Mouse (Mus musculus) CD8-positive naive resting alpha-beta T cell, adult 2 months (primary cell): Measurements from ENCODE around the gene Zfp770.

Experiments
- DNase-seq, 2 experiments: peaks; one replicate each; pipeline ENCODE4 v3.0.0; 2022; ENCODE audit warnings: low read depth in 2 of 2, low spot score in 2 of 2

Gene Zfp770

GRCm38 (mm10) chr2:114144915-114145314 lies 56.4 kb downstream of the Zfp770 start:
- peak; percentile 66 to 82 for DNase-seq

DNA sequence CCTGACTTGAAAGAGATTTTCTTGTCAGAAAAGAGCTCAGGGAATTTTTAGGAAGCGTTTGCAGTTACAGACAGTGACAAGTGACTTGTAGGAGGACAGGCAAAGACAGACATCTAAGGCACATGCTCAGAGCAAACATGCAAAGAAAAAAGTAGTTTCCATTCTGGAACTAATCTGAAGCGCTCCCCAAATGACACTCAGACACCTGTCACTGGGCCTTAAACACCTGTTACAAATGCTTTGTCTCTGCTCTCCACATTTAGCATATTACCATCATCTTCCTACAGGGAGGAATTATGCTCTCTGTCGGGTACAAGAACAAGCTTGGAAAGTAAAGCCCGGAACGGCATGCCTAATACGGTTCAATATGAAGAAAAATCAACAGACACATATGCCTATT lies 57.4 kb downstream of the Zfp770 start:
- no peak for DNase-seq
